Mouse (Mus musculus): ENCODE measurements around the gene Rex1bd. TPM values are rescaled to one million over a fixed set of nuclear protein-coding genes. Genes with fewer than 3 reads are reported as not detected.

The Rex1bd gene
- polyA plus RNA-seq, 1 experiment, result 68.2 TPM

- Histone ChIP-seq H3K4me1 (ENCODE audit: control insufficient read depth) (peaks cover 48% of the 10 kb centered on the region), H3K4me3 (replicated peaks) (peak within 1 kb of the TSS; percentile 73), H3K36me3 (ENCODE audit: control insufficient read depth) (peaks cover 30% of the 10 kb centered on the region), H3K27me3 (ENCODE audit: control insufficient read depth) (peaks cover 38% of the 10 kb centered on the region), H3K9me3 (ENCODE audit: control insufficient read depth, low read length) (no peaks in the 10 kb centered on the region)
- TF ChIP-seq GATA1 (IDR thresholded peaks at IDR 0.05; ENCODE audit: low read length), result peak; percentile 24; the same call in 1 of the 2 replicates
- TF ChIP-seq TAL1 (IDR thresholded peaks at IDR 0.05; ENCODE audit: low read length), result no peak
Measured at GRCm38 (mm10) chr8:70476333-70477268, 30.0 kb downstream of the Rex1bd start, which contains the start of gene Klhl26. Klhl26 (minus strand) TSS chr8:70476968.

GRCm38 (mm10) chr8:70471856-70472255 is 34.7 kb downstream of the Rex1bd start:
- Histone ChIP-seq H3K9me3 (ENCODE audit: control insufficient read depth, low read length) (no peaks in the 10 kb centered on the region), H3K4me1 (ENCODE audit: control insufficient read depth) (peaks cover 57% of the 10 kb centered on the region), H3K27me3 (ENCODE audit: control insufficient read depth) (no peaks in the 10 kb centered on the region), H3K36me3 (ENCODE audit: control insufficient read depth) (peaks cover 71% of the 10 kb centered on the region), H3K4me3 (replicated peaks) (no peak overlapping the region)
- TF ChIP-seq TAL1 (IDR thresholded peaks at IDR 0.05; ENCODE audit: low read length), result no peak
- TF ChIP-seq GATA1 (IDR thresholded peaks at IDR 0.05; ENCODE audit: low read length), result no peak

- H3K4me1 ChIP-seq (ENCODE audit: control insufficient read depth), result peaks cover 43% of the 10 kb centered on the region
- no peak overlapping the region for H3K4me3 ChIP-seq (replicated peaks)
- H3K36me3 ChIP-seq (ENCODE audit: control insufficient read depth), result peaks cover 80% of the 10 kb centered on the region
- no peaks in the 10 kb centered on the region for H3K9me3 ChIP-seq (ENCODE audit: control insufficient read depth, low read length)
- H3K27me3 ChIP-seq (ENCODE audit: control insufficient read depth), result no peaks in the 10 kb centered on the region
- TF ChIP-seq TAL1 (IDR thresholded peaks at IDR 0.05; ENCODE audit: low read length) (no peak), GATA1 (IDR thresholded peaks at IDR 0.05; ENCODE audit: low read length) (no peak)
Measured at GRCm38 (mm10) chr8:70469938-70470337, 36.6 kb downstream of the Rex1bd start.

GRCm38 (mm10) chr8:70469295-70469916 is 37.1 kb downstream of the Rex1bd start:
- Histone ChIP-seq H3K4me1 (ENCODE audit: control insufficient read depth) (peaks cover 42% of the 10 kb centered on the region), H3K9me3 (ENCODE audit: control insufficient read depth, low read length) (no peaks in the 10 kb centered on the region), H3K27me3 (ENCODE audit: control insufficient read depth) (no peaks in the 10 kb centered on the region), H3K4me3 (replicated peaks) (no peak overlapping the region), H3K36me3 (ENCODE audit: control insufficient read depth) (peaks cover 78% of the 10 kb centered on the region)
- no peak for TF ChIP-seq TAL1 (IDR thresholded peaks at IDR 0.05; ENCODE audit: low read length)
- TF ChIP-seq GATA1 (IDR thresholded peaks at IDR 0.05; ENCODE audit: low read length), result no peak

- no peaks in the 10 kb centered on the region for H3K27me3 ChIP-seq (ENCODE audit: control insufficient read depth)
- H3K4me1 ChIP-seq (ENCODE audit: control insufficient read depth), result peaks cover 39% of the 10 kb centered on the region
- TF ChIP-seq TAL1 (IDR thresholded peaks at IDR 0.05; ENCODE audit: low read length) (no peak), GATA1 (IDR thresholded peaks at IDR 0.05; ENCODE audit: low read length) (no peak)
- H3K36me3 ChIP-seq (ENCODE audit: control insufficient read depth), result peaks cover 74% of the 10 kb centered on the region
- no peak overlapping the region for H3K4me3 ChIP-seq (replicated peaks)
- no peaks in the 10 kb centered on the region for H3K9me3 ChIP-seq (ENCODE audit: control insufficient read depth, low read length)
Measured at GRCm38 (mm10) chr8:70468733-70469132, 37.8 kb downstream of the Rex1bd start.

GRCm38 (mm10) chr8:70467907-70468306 is 38.6 kb downstream of the Rex1bd start:
- H3K4me3 ChIP-seq (replicated peaks), result no peak overlapping the region
- no peaks in the 10 kb centered on the region for H3K9me3 ChIP-seq (ENCODE audit: control insufficient read depth, low read length)
- peaks cover 37% of the 10 kb centered on the region for H3K4me1 ChIP-seq (ENCODE audit: control insufficient read depth)
- TF ChIP-seq GATA1 (IDR thresholded peaks at IDR 0.05; ENCODE audit: low read length) (no peak), TAL1 (IDR thresholded peaks at IDR 0.05; ENCODE audit: low read length) (no peak)
- peaks cover 72% of the 10 kb centered on the region for H3K36me3 ChIP-seq (ENCODE audit: control insufficient read depth)
- no peaks in the 10 kb centered on the region for H3K27me3 ChIP-seq (ENCODE audit: control insufficient read depth)

GRCm38 (mm10) chr8:70467229-70467725 is 39.3 kb downstream of the Rex1bd start:
- H3K4me3 ChIP-seq (replicated peaks), result no peak overlapping the region
- peaks cover 37% of the 10 kb centered on the region for H3K4me1 ChIP-seq (ENCODE audit: control insufficient read depth)
- no peaks in the 10 kb centered on the region for H3K9me3 ChIP-seq (ENCODE audit: control insufficient read depth, low read length)
- no peaks in the 10 kb centered on the region for H3K27me3 ChIP-seq (ENCODE audit: control insufficient read depth)
- no peak for TF ChIP-seq TAL1 (IDR thresholded peaks at IDR 0.05; ENCODE audit: low read length)
- no peak for TF ChIP-seq GATA1 (IDR thresholded peaks at IDR 0.05; ENCODE audit: low read length)
- H3K36me3 ChIP-seq (ENCODE audit: control insufficient read depth), result peaks cover 67% of the 10 kb centered on the region

- no peak for TF ChIP-seq GATA1 (IDR thresholded peaks at IDR 0.05; ENCODE audit: low read length)
- TF ChIP-seq TAL1 (IDR thresholded peaks at IDR 0.05; ENCODE audit: low read length), result no peak
- Histone ChIP-seq H3K9me3 (ENCODE audit: control insufficient read depth, low read length) (no peaks in the 10 kb centered on the region), H3K4me1 (ENCODE audit: control insufficient read depth) (peaks cover 37% of the 10 kb centered on the region), H3K27me3 (ENCODE audit: control insufficient read depth) (no peaks in the 10 kb centered on the region), H3K36me3 (ENCODE audit: control insufficient read depth) (peaks cover 65% of the 10 kb centered on the region), H3K4me3 (replicated peaks) (no peak overlapping the region)
Measured at GRCm38 (mm10) chr8:70466771-70467170, 39.8 kb downstream of the Rex1bd start.

GRCm38 (mm10) chr8:70466305-70466704 is 40.2 kb downstream of the Rex1bd start:
- Histone ChIP-seq H3K4me1 (ENCODE audit: control insufficient read depth) (peaks cover 37% of the 10 kb centered on the region), H3K4me3 (replicated peaks) (no peak overlapping the region), H3K9me3 (ENCODE audit: control insufficient read depth, low read length) (no peaks in the 10 kb centered on the region), H3K36me3 (ENCODE audit: control insufficient read depth) (peaks cover 61% of the 10 kb centered on the region), H3K27me3 (ENCODE audit: control insufficient read depth) (no peaks in the 10 kb centered on the region)
- TF ChIP-seq TAL1 (IDR thresholded peaks at IDR 0.05; ENCODE audit: low read length) (no peak), GATA1 (IDR thresholded peaks at IDR 0.05; ENCODE audit: low read length) (no peak)

All from erythroblast, embryonic 14.5 days (primary cell).